Mouse (Mus musculus) embryonic fibroblast, embryonic 13.5 days (primary cell): ENCODE data around the gene Ctsc.

ENCODE experiments used
- CTCF ChIP-seq: IDR thresholded peaks from 2 replicates; pipeline ENCODE4 v1.5.1; 2011; ENCODE audit warnings: mild to moderate bottlenecking, control low read depth, low read length, moderate library complexity, borderline replicate concordance; ENCODE audit not compliant: insufficient read depth
- POLR2A ChIP-seq: IDR thresholded peaks from 2 replicates; pipeline ENCODE4 v1.6.1; 2011; ENCODE audit warnings: low read depth, mild to moderate bottlenecking, control low read depth, low read length, moderate library complexity

GRCm38 (mm10) chr7:88306725-88307124, 28.8 kb downstream of the Ctsc start:
- TF ChIP-seq CTCF (no peak), POLR2A (no peak)
